Mouse (Mus musculus): ENCODE data around the gene Rapgef4. TPM values are rescaled to one million over a fixed set of nuclear protein-coding genes. Genes with fewer than 3 reads are reported as not detected.
A peak's percentile ranks its signal among the peaks of the same experiment; 100 is the strongest.

Rapgef4 gene
- polyA plus RNA-seq, 1 experiment from 2014 or later: 16.7 TPM

DNA sequence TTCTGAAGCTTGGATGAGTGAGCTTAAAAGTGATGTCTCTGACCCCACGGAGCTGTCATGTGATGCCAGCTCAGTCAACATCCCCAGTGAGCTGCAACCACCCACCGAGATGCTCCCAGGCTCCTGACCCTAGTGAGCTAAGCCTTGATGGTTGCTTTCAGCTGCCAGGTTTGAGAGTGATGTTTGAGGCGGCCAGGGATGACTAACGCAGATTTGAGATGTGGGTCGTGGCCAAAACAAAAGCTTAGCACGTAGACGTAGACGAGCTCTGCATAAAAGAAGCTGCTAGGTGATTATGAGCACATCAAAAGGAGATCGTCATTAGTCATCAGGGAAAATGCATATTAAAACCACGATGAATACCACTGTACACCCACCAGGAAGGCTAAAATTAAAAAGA, 16.8 kb upstream of the Rapgef4 start:
- H3K4me3 ChIP-seq: no peak overlapping the region
- H3K27me3 ChIP-seq: no peaks in the 10 kb centered on the region
- no peak overlapping the region for H3K4me2 ChIP-seq
- no peaks in the 10 kb centered on the region for H3K9me3 ChIP-seq
- 0 out of 2 replicates have a peak, but pooled peaks cover 4% of the 10 kb centered on the region for H3K4me1 ChIP-seq (replicated peaks)
- H3K9ac ChIP-seq: no peak overlapping the region
- no peaks in the 10 kb centered on the region for H3K36me3 ChIP-seq
- WGBS: 33% methylated on average over 10 of the region's 10 CpGs
- no peak overlapping the region for H3K27ac ChIP-seq
- ATAC-seq (ENCODE audit: low FRiP score): no peak

DNA sequence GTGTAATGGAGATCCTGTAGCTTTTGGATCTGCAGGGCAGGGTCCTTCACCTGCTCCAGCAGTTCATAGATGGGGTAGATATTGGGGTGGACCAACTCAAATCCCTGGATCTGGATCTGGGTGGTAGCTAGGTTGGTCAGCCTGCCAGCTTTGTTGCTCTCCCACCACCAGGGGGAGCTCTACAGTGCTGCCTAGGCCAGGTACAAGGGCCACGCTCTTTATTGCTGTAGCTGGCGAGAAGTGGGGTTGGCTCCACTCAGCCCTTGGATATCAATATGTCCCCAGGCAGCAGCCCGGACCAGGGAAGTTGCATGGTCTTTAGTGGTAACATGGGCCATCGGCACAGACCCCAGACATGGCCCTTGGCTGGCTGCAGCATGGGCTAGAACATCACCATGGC, 15.6 kb upstream of the Rapgef4 start:
- Histone ChIP-seq H3K4me1 (replicated peaks) (0 out of 2 replicates have a peak, but pooled peaks cover 4% of the 10 kb centered on the region), H3K4me2 (no peak overlapping the region), H3K27me3 (no peaks in the 10 kb centered on the region), H3K9ac (no peak overlapping the region), H3K27ac (no peak overlapping the region), H3K4me3 (no peak overlapping the region), H3K9me3 (no peaks in the 10 kb centered on the region), H3K36me3 (no peaks in the 10 kb centered on the region)
- ATAC-seq (ENCODE audit: low FRiP score): no peak
- WGBS: 94% methylated on average over 4 of the region's 4 CpGs

DNA sequence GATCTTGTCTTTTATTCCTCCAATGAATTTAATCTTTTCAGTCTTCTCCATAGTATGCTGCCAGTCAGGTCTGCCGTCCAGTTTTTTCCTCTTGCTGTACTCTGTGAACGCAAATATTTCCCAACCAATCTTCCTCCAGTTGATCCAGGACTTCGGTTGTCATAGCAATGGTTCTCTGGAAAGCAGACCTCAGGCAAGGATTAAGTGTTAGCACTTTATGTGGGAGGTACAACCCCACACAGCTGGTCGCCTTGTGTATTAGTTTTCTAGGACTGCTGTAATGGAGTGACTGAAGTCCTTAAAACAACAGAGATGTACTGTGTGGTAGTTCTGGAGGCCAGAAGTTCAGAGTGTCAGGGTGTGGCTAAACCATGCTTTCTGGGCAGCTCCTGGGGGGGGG, 14.3 kb upstream of the Rapgef4 start:
- H3K4me2 ChIP-seq: no peak overlapping the region
- no peak overlapping the region for H3K27ac ChIP-seq
- no peak for ATAC-seq (ENCODE audit: low FRiP score)
- WGBS: 62% methylated on average over 4 of the region's 4 CpGs
- 0 out of 2 replicates have a peak, but pooled peaks cover 4% of the 10 kb centered on the region for H3K4me1 ChIP-seq (replicated peaks)
- H3K9ac ChIP-seq: no peak overlapping the region
- no peaks in the 10 kb centered on the region for H3K9me3 ChIP-seq
- H3K4me3 ChIP-seq: no peak overlapping the region
- H3K27me3 ChIP-seq: no peaks in the 10 kb centered on the region
- no peaks in the 10 kb centered on the region for H3K36me3 ChIP-seq

DNA sequence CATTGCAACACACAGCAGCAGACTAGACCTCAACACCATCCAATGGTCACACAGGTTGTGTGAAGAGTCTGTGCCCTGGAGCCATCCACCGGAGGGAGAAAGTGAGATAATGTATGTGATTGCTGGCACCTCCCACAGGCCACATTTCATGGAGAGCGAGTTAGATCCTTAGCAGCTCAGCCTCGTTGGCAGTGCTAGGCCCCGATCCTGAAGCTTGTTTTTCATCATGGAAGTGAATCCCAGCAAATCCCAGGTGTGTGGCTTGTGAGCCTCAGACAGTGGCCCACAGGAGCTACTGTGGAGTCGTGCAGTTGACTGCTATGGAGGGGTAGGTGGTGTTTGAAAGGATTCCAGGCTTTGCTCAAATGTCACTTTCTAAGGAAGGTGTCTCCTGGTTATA, 13.2 kb upstream of the Rapgef4 start:
- Histone ChIP-seq H3K9ac (no peak overlapping the region), H3K27ac (no peak overlapping the region), H3K27me3 (no peaks in the 10 kb centered on the region), H3K9me3 (no peaks in the 10 kb centered on the region), H3K4me3 (no peak overlapping the region), H3K36me3 (no peaks in the 10 kb centered on the region), H3K4me2 (no peak overlapping the region), H3K4me1 (replicated peaks) (0 out of 2 replicates have a peak, but pooled peaks cover 4% of the 10 kb centered on the region)
- ATAC-seq (ENCODE audit: low FRiP score): no peak
- 80% methylated on average over 5 of the region's 5 CpGs for WGBS

DNA sequence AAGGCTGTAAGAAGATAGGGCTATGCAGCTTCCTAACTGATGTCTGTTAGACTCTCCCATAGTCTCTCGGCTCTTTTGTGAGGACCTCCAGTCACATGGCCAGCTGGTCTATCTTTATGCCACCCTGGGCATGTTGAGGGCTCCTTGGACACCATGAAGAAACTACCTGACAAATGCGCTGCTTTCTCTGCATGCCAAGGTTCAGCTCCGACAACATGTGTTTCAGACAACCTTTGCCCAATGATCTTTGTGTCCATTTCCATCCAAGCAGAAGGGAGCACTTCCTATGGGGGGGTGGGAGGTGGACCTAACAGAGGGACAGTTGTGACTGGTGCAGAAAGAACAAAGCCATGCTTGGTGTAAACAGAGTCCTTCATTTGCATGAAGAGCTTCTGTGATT, 7.4 kb upstream of the Rapgef4 start:
- Histone ChIP-seq H3K36me3 (no peaks in the 10 kb centered on the region), H3K4me3 (no peak overlapping the region), H3K9me3 (no peaks in the 10 kb centered on the region), H3K4me1 (replicated peaks) (no peaks in the 10 kb centered on the region), H3K9ac (no peak overlapping the region), H3K4me2 (no peak overlapping the region), H3K27ac (no peak overlapping the region), H3K27me3 (no peaks in the 10 kb centered on the region)
- 83% methylated on average over 3 of the region's 3 CpGs for WGBS
- no peak for ATAC-seq (ENCODE audit: low FRiP score)

DNA sequence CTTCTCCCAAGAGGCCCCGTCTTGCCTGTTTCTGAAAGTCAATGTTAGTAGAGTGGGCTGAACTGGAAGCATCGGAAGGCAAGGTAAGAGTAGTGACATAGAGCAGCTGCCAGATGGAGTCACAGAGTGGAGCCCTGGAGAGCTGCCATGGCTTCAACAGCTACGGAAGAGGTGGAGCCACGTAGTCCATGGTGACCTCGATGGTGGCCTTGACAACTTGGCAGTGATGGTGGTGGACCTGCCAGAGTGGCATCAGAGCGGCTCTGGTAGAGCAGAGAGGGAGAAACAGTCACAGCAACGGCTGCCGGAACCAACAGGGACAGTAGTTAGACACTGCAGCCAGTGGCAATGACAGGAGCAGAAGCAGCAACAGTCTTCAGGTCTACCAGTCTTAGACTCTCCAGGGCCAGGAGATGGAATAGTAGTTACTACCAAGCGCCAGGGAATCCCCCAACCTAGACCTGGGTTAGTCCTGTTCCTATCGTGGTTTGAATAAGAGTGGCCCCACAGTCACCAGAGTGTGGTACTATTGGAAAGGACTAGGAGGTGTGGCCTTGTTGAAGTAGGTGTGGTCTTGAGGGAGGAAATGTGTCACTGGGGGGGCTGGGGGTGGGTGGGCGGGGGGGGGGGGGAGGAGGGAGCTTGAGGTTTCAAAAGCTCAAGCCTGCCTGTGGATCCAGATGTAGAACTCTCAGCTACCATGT, 6.7 kb upstream of the Rapgef4 start:
- WGBS: 85% methylated on average over 10 of the region's 11 CpGs
- Histone ChIP-seq H3K27ac (no peak overlapping the region), H3K4me3 (no peak overlapping the region), H3K36me3 (no peaks in the 10 kb centered on the region), H3K9ac (no peak overlapping the region), H3K9me3 (no peaks in the 10 kb centered on the region), H3K4me2 (no peak overlapping the region), H3K27me3 (0 out of 2 replicates have a peak, but pooled peaks cover 2% of the 10 kb centered on the region), H3K4me1 (replicated peaks) (no peaks in the 10 kb centered on the region)
- no peak for ATAC-seq (ENCODE audit: low FRiP score)

DNA sequence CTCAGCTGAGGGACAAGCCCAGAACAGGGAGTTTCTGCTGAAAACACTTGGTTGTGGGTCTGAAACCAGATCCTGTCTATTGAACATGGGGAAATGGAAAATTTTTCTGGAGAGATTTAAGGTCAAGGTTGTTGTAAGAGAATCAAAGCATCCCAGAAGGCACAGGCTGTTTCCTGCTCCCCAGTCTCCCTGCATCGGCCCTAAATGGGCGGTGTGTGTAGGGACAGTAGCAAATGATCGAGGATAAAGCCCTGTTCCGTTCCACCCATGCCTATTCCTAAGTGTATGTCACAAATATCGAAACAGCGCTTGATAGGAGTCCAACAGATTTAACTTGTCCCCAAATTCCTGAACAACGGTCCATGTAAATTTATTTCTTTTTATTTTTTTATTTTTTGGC, 1.1 kb upstream of the Rapgef4 start:
- Histone ChIP-seq H3K4me3 (no peak overlapping the region), H3K4me1 (replicated peaks) (peaks cover 21% of the 10 kb centered on the region), H3K36me3 (no peaks in the 10 kb centered on the region), H3K9me3 (no peaks in the 10 kb centered on the region), H3K9ac (no peak overlapping the region), H3K27ac (no peak overlapping the region), H3K27me3 (peaks cover 19% of the 10 kb centered on the region), H3K4me2 (no peak overlapping the region; the same call in 1 of the 2 replicates)
- ATAC-seq (ENCODE audit: low FRiP score): no peak
- WGBS: 90% methylated on average over 7 of the region's 7 CpGs

DNA sequence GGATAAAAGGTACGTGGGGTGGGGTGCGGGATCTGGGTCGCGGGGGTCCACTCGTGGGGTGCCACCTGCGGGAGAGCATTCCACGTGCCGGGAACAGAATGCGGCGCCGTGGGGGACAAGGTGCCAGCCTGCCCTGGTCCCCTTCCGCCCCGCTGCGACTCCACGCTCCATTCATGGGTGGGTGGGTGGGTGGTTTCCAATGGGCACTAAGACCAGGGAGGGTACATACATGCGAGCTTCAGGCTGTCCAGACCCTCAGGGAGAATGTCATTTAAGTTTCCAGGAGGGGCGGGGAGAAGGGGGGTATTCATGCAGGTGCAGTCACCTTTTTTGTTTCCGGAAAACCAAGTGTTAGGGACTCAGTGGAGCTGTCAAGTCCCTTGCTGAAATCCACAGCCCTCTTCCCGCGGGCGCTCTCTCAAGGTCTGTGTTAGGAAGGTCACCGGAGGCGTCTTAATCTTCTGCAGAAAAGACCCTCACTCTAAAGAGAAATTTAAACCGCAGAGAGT, 357 bp downstream of the Rapgef4 start:
- Histone ChIP-seq H3K9me3 (no peaks in the 10 kb centered on the region), H3K27me3 (peaks cover 19% of the 10 kb centered on the region), H3K4me1 (replicated peaks) (peaks cover 28% of the 10 kb centered on the region), H3K4me2 (peak overlapping the region; percentile 85), H3K4me3 (peak overlapping the region; percentile 66), H3K9ac (peak overlapping the region; percentile 81), H3K36me3 (no peaks in the 10 kb centered on the region), H3K27ac (peak overlapping the region; percentile 58)
- WGBS: 12% methylated on average over 24 of the region's 24 CpGs
- ATAC-seq (ENCODE audit: low FRiP score): peak; percentile 54

DNA sequence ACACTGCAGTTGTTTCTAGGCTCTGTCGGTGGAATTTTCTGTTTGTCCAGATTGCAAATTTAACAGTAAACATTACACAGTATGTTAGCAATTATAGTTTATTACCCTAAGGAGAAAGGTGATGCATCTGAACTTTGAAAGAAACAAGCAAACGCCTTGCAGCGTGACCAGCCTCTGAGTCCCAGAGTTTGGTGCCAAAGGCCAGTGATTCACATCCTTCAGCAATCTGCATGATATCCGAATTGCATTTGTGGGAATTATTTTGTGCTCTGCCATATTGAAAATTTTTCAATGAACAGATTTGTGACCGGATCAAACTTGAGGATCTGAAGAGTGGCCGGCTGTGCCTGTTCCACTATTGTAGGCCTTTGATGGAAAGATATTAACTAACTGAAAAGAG, 856 bp downstream of the Rapgef4 start:
- Histone ChIP-seq H3K4me2 (peak overlapping the region; percentile 85), H3K4me3 (peak overlapping the region; percentile 66), H3K4me1 (replicated peaks) (peaks cover 30% of the 10 kb centered on the region), H3K9ac (peak overlapping the region; percentile 81), H3K9me3 (no peaks in the 10 kb centered on the region), H3K27me3 (peaks cover 19% of the 10 kb centered on the region), H3K36me3 (no peaks in the 10 kb centered on the region), H3K27ac (no peak overlapping the region)
- no peak for ATAC-seq (ENCODE audit: low FRiP score)
- WGBS: 72% methylated on average over 6 of the region's 6 CpGs

DNA sequence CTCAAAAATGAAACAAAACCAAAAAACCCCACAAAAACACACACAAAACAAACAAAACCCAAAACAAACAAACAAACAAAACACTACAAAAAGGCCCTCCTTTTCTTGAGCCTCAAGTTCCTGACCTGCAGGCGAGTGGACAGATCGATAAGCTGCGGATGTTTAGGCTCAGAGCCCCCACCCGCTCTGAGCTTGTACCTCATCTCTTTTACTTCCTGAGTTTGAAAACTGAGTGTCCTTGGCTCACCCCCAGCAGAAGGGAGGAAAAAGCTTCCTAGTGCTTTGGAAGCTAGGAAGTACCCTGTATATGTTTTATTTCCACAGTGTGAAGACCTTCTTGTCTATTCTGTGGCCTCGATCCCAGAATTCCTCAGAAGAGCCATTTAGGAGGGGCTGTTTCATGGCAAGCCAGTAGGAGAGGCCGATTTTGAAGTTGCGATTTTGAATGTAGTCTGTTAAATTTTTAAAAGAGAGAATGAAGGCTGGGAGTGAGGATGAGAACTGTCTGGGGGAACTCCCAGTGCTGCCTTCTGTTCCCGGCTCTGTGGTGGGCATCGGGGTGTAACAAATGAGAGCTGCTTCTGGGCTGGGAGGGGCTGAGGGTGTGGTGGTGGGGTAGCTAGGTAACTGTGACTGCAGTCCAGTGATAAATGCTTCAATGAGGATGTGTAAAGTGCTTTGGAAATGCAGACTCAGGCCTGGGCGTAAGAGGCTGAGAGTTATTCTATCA, 2.0 kb downstream of the Rapgef4 start:
- Histone ChIP-seq H3K27me3 (peaks cover 19% of the 10 kb centered on the region), H3K36me3 (no peaks in the 10 kb centered on the region), H3K4me2 (no peak overlapping the region), H3K4me1 (replicated peaks) (peaks cover 30% of the 10 kb centered on the region), H3K9me3 (no peaks in the 10 kb centered on the region), H3K27ac (no peak overlapping the region), H3K9ac (peak overlapping the region; percentile 31; the same call in 1 of the 2 replicates), H3K4me3 (no peak overlapping the region)
- WGBS: 69% methylated on average over 10 of the region's 10 CpGs
- ATAC-seq (ENCODE audit: low FRiP score): no peak

DNA sequence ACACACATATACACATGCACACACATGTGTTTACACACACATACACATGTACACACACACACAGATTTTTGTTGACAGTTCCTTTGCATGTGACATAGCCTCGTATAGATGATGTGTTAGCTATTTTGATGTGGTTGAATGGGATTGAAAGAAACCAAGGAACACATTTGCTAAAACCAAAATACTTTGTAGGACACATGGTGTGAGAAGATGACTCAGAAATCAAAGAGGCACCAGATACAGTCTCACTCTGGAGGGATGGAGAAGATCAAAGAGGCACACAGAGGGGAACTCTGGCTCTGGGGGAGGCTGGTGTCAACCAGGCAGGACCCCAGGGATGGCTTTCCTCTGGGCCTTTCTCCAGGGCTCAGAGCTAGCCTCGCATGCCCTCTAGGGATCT, 4.7 kb downstream of the Rapgef4 start:
- ATAC-seq (ENCODE audit: low FRiP score): no peak
- 58% methylated on average over 2 of the region's 2 CpGs for WGBS
- Histone ChIP-seq H3K36me3 (no peaks in the 10 kb centered on the region), H3K27ac (no peak overlapping the region), H3K4me3 (no peak overlapping the region), H3K4me2 (no peak overlapping the region), H3K4me1 (replicated peaks) (peaks cover 30% of the 10 kb centered on the region), H3K27me3 (0 out of 2 replicates have a peak, but pooled peaks cover 5% of the 10 kb centered on the region), H3K9ac (no peak overlapping the region), H3K9me3 (no peaks in the 10 kb centered on the region)

DNA sequence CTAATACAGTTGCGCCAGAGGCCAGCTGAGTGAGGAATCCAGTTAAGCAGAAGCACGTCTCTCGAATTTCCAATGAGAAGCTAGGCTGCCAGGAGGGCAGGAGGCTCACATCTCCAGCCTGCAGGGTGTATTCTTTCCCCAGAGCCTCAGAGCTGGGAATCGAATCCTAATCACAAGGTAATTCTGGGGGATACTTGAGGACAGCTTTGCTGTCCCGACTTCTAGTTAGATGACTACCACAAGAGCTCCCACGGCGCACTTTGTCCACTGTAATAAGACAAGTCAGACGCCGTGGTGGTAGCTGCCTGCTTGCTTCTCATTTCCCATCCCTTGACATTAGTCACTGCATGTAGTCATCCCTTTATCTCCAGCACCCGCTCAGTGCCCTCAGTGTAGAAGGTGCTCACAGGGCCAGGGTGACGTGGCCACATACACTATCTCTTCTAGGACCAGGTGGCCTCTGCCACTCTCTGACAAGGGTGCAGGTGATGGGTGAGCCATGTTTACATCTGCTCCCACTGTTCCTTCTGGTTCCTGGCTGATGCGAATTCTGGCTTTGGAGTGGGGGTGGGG, 5.3 kb downstream of the Rapgef4 start:
- Histone ChIP-seq H3K27ac (no peak overlapping the region), H3K4me1 (replicated peaks) (peaks cover 28% of the 10 kb centered on the region), H3K36me3 (no peaks in the 10 kb centered on the region), H3K4me2 (no peak overlapping the region), H3K9me3 (no peaks in the 10 kb centered on the region), H3K9ac (no peak overlapping the region), H3K4me3 (no peak overlapping the region), H3K27me3 (0 out of 2 replicates have a peak, but pooled peaks cover 5% of the 10 kb centered on the region)
- ATAC-seq (ENCODE audit: low FRiP score): no peak
- 74% methylated on average over 12 of the region's 12 CpGs for WGBS
